Mouse (Mus musculus): ENCODE results near the gene Ccnd3.
A peak's percentile ranks its signal among the peaks of the same experiment; 100 is the strongest.

Ccnd3 gene

DNA sequence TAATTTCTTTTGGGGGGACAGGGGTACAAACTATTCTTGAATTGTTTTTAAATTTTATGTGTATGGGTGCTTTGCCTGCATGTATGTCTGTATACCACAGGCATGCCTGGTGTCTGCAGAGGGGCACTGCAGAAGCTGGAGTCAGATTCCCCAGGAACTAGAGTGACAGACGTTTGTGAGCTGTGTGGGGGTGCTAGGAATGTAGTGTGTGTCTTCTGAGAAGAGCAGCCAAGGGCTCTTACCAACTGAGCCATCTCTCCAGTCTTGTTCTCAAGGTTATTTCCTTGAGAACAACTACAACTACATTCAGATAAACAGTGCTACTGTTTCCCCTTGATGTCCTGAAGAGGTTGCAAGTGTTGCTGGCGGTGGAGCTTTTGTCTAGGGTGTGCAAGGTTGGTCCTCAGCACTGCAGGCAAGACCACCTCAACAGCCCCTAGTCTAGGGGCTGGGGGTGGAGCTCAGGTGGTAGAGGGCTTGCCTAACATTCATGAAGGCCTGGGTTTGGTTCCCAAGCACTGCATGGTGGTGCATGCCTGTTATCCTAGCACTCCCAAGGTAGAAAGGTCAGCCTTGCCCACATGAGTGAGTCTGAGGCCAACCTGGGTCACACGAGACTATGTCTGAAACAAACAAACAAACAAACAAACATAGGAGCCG lies 127.5 kb downstream of the Ccnd3 start:
- H3K36me3 ChIP-seq (ENCODE audit: insufficient read depth, low read length): peaks cover 9% of the 10 kb centered on the region; the same call in 1 of the 2 replicates
- TF ChIP-seq POU5F1 (IDR thresholded peaks at IDR 0.05; ENCODE audit: borderline replicate concordance, low read length) (no peak), CTCF (conservative IDR thresholded peaks at IDR 0.05; ENCODE audit: low read length) (no peak), NANOG (IDR thresholded peaks at IDR 0.05; ENCODE audit: borderline replicate concordance, low read length) (no peak)

DNA sequence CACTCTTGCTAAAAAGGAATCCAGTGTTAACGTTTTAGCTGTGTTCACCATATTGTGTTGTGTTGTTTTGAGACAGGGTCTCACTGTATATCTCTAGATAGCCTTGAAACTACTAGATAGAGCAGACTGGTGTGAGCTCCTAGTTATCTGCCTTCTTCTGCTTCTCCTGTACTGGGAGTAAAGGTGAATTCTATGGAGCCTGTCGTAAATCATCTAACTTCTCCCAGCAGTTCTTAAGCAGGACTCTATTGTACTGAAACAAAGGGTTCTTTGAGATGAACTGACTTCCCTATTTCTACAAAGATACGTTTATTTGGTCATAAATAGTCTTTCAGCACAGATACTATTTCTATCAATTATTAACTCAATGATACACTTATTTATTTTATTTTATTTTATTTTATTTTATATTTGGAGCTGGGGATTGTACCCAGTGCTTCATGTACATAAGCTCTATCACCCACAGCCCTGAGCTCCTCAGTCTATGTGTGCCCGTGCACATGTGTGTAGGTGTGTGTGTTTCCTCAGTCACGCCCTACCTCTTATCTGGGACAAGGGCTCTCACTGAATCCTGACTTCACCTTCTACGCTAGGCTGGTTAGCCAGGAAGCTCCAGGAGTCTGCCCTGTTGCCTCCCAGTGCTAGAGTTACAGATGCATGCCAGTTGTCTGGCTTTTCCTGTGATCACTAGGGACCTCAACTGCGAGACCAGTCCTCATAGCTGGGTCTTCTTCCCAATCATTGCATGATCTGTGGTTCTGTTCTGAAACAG lies 129.3 kb downstream of the Ccnd3 start:
- Histone ChIP-seq H3K4me3 (replicated peaks; ENCODE audit: low read length) (no peak overlapping the region), H3K9me3 (ENCODE audit: low read length) (no peaks in the 10 kb centered on the region), H3K4me1 (replicated peaks; ENCODE audit: low read depth, low read length) (peaks cover 26% of the 10 kb centered on the region), H3K27me3 (ENCODE audit: insufficient read depth, low read length) (peaks cover 11% of the 10 kb centered on the region), H3K36me3 (ENCODE audit: insufficient read depth, low read length) (0 out of 2 replicates have a peak, but pooled peaks cover 6% of the 10 kb centered on the region)
- TF ChIP-seq POU5F1 (IDR thresholded peaks at IDR 0.05; ENCODE audit: borderline replicate concordance, low read length): no peak
- no peak for TF ChIP-seq NANOG (IDR thresholded peaks at IDR 0.05; ENCODE audit: borderline replicate concordance, low read length)
- TF ChIP-seq CTCF (conservative IDR thresholded peaks at IDR 0.05; ENCODE audit: low read length): no peak

More for the DNA sequence above, 127.5 kb downstream of the Ccnd3 start:
- no peak overlapping the region for H3K4me3 ChIP-seq (replicated peaks; ENCODE audit: low read length)
- H3K9me3 ChIP-seq (ENCODE audit: low read length): no peaks in the 10 kb centered on the region
- H3K4me1 ChIP-seq (replicated peaks; ENCODE audit: low read depth, low read length): peaks cover 31% of the 10 kb centered on the region
- H3K27me3 ChIP-seq (ENCODE audit: insufficient read depth, low read length): peaks cover 11% of the 10 kb centered on the region

DNA sequence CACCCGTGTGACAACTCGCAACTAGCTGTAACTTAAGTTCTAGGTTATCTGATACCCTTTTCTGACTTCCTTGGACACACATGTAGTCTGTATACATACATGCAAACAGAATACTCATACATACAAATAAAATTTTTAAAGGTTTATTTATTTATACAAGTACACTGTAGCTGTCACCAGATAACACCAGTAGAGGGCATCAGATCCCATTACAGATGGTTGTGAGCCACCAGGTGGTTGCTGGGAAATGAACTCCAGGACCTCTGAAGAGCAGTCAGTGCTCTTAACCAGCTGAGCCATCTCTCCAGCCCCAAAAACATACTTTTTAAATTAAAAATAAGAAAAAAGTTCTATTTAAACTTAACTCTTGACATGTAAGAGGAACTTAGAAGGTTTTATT lies 138.1 kb downstream of the Ccnd3 start:
- peak; percentile 36 for TF ChIP-seq CTCF (conservative IDR thresholded peaks at IDR 0.05; ENCODE audit: low read length)
- no peak for TF ChIP-seq NANOG (IDR thresholded peaks at IDR 0.05; ENCODE audit: borderline replicate concordance, low read length)
- Histone ChIP-seq H3K36me3 (ENCODE audit: insufficient read depth, low read length) (no peaks in the 10 kb centered on the region), H3K4me1 (replicated peaks; ENCODE audit: low read depth, low read length) (peaks cover 33% of the 10 kb centered on the region), H3K4me3 (replicated peaks; ENCODE audit: low read length) (no peak overlapping the region), H3K27me3 (ENCODE audit: insufficient read depth, low read length) (no peaks in the 10 kb centered on the region), H3K9me3 (ENCODE audit: low read length) (no peaks in the 10 kb centered on the region)

DNA sequence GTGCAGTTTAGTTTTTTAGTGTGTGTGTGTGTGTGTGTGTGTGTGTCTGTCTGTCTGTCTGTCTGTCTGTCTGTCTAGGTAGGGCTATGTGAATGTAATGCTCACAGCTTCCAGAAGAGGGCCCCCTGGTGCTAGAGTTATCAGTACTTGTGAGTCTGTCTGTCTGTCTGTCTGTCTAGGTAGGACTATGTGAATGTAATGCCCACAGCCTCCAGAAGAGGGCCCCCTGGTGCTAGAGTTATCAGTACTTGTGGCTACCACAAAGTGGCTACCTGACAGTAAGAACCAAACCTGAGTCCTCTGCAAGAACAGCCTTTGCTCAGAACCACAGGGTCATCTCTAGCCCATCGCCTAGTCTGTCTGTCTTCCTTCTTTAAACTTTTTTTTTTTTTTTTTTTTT lies 141.8 kb downstream of the Ccnd3 start:
- TF ChIP-seq POU5F1 (IDR thresholded peaks at IDR 0.05; ENCODE audit: borderline replicate concordance, low read length): no peak
- TF ChIP-seq NANOG (IDR thresholded peaks at IDR 0.05; ENCODE audit: borderline replicate concordance, low read length): no peak
- peak; percentile 67 for TF ChIP-seq CTCF (conservative IDR thresholded peaks at IDR 0.05; ENCODE audit: low read length)
- Histone ChIP-seq H3K4me1 (replicated peaks; ENCODE audit: low read depth, low read length) (peaks cover 53% of the 10 kb centered on the region), H3K4me3 (replicated peaks; ENCODE audit: low read length) (no peak overlapping the region), H3K36me3 (ENCODE audit: insufficient read depth, low read length) (no peaks in the 10 kb centered on the region), H3K27me3 (ENCODE audit: insufficient read depth, low read length) (no peaks in the 10 kb centered on the region), H3K9me3 (ENCODE audit: low read length) (no peaks in the 10 kb centered on the region)

DNA sequence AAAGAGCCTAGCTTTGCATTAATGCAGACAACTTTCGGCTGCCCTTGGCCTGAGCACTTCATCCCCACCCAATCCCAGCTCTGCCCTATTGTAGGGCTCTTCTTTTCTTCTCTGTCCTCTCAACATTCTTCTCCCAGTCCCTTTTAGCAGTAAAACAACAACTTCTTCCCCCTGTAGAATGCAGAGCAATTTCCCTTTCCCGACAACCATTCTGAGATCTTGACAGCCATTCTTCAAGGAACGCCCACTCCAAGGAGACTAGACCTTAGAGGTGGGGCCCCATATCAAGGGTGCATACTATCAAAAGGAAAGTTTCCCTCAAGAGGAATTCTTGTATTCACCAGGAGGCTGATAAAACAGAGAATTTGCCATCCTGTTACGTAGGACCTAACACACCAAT lies 144.1 kb downstream of the Ccnd3 start:
- TF ChIP-seq NANOG (IDR thresholded peaks at IDR 0.05; ENCODE audit: borderline replicate concordance, low read length): no peak
- TF ChIP-seq POU5F1 (IDR thresholded peaks at IDR 0.05; ENCODE audit: borderline replicate concordance, low read length): no peak
- no peak for TF ChIP-seq CTCF (conservative IDR thresholded peaks at IDR 0.05; ENCODE audit: low read length)
- Histone ChIP-seq H3K4me3 (replicated peaks; ENCODE audit: low read length) (no peak overlapping the region), H3K27me3 (ENCODE audit: insufficient read depth, low read length) (no peaks in the 10 kb centered on the region), H3K36me3 (ENCODE audit: insufficient read depth, low read length) (no peaks in the 10 kb centered on the region), H3K9me3 (ENCODE audit: low read length) (no peaks in the 10 kb centered on the region), H3K4me1 (replicated peaks; ENCODE audit: low read depth, low read length) (peaks cover 54% of the 10 kb centered on the region)

Measured in E14TG2a.4 (cell line).